Mouse (Mus musculus): ENCODE measurements around the gene Zfp626.

The Zfp626 gene

DNA sequence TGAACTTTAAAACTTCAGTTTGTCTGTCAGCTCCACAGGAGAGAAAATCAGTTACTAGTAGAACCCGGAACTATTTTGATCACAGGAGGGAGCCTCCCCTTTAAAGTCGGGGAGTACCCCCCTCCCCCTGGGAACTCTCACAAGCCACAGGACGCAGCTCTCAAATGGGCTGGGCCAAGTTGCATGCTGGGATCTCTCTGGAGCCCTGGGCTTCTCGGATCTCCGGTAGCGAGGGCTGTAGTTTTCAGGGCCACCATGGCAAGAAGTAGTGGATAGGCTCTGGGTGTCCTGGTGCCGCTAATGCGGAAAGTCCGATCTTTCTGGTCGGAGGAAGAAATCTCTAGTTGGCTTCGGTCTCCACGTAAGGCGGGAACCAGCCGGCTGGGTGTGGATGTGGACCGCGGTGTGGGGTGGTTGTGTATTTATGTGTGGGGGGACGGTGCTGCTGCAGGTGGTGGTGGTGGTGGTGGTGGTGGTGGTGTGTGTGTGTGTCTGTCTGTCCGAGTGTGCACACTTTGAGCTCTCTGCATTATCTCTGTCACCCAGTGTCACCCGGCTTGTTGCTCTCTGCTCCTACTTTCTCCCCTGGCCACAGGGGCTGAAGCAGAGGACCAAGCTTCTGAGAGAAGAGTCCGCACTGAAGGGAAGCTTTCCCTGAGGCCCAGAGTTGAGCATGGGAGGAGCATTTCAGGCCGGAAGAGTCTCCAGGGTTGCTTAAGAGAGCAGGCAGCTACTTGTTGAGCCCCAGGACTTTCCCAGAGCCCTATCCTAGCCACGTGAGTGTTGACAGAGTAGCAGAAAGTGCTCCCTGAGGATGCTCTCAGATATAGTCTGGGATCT is 53.6 kb downstream of the Zfp626 start:
- DNase-seq (ENCODE audit: low read depth, low spot score) = peak; percentile 65

DNA sequence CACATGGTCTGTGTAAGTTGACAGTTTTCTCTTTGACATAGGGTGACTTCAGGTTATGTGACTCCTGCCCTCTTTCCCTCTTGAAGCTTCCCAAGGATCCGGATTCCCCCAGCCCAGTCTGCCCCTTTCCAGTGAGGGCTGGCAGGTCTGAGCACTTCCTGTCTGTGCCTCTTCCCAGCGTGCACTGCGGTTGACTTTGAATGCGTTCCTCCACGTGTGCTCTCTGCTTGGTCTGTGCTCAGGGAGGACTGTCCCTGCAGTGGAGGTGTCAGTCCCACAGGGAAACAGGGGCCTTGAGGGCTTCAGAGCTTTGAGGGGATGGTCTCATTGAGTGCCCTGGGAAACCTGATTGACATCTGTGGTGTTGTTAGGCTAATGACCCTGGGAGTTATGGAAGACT is 55.6 kb downstream of the Zfp626 start:
- DNase-seq (ENCODE audit: low read depth, low spot score) = peak; percentile 53
